Mouse (Mus musculus) heart, postnatal 36 days (tissue): ENCODE measurements around the gene Dock10. TPM values are rescaled to one million over a fixed set of nuclear protein-coding genes. Genes with fewer than 3 reads are reported as not detected.

ENCODE experiments used
- DNase-seq, 2 experiments: peaks; one replicate each; pipeline ENCODE4 v3.0.0; 2021 to 2022
- intact Hi-C: fragments of 180-260 bp; cut with DNase I; formaldehyde crosslinking; loops from one replicate; pipeline ENCODE4 v1.15.1; 2025
- total RNA-seq, 2 experiments: library from RNA; stranded (reverse); gene quantifications; 2 replicates each; pipeline ENCODE4 v1.2.3; 2021

Gene Dock10
- total RNA-seq, 2 experiments from 2014 or later: 5.1 to 5.3 TPM

GRCm38 (mm10) chr1:80661506-80662402, 96.6 kb downstream of the Dock10 start:
- intact Hi-C loops: no loop called here
- DNase-seq: no peak

- no peak for DNase-seq
- intact Hi-C loops: no loop called here
Measured at GRCm38 (mm10) chr1:80659465-80660245, 98.7 kb downstream of the Dock10 start.

GRCm38 (mm10) chr1:80656389-80656788, 101.9 kb downstream of the Dock10 start:
- intact Hi-C loops: no loop called here
- no peak for DNase-seq

DNA sequence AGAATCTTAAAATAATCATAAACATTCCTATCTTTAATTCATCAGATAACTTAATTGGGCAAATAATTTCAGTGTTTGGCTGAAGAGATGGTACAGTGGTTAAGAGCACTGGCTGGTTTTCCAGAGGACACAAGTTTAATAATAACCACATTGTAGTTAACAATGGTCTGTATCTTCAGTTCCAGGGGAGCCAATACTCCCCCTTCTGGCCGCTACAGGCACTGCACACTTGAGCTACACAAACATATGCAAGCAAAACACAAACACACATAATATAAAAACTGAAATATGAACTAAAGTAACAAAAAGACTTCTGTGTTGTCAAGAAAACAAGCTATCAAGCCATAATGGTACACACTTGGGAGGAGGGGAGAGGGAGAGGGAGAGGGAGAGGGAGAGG, 102.5 kb downstream of the Dock10 start:
- intact Hi-C loops: no loop called here
- no peak for DNase-seq

- DNase-seq: no peak
- intact Hi-C loops: no loop called here
Measured at GRCm38 (mm10) chr1:80655195-80655594, 103.1 kb downstream of the Dock10 start.

DNA sequence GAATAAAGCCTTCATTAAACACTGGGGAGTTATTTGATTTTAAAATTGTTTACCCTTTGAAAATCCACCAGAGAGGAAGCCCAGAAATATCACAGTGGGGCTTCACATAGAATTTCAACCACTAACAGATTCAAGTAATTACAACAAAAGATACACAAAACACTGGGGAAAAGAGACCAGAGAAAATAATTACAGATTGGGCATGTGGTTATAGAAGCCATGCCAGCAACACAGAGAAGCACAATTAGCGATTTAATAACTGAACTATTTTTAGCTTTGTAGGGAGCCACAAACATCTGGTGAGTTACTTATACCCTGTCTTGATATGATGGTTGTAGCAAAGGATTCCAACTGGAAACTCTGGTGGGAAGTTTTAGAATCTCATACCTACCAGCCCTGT, 104.2 kb downstream of the Dock10 start:
- DNase-seq: no peak
- intact Hi-C loops: loop anchor here (5.0 kb wide), 1 partner anchor 48 kb away; no protein-coding TSS in a partner anchor

- intact Hi-C loops: loop anchor here (5.0 kb wide), 1 partner anchor 49 kb away; no protein-coding TSS in a partner anchor
- DNase-seq: no peak
Measured at GRCm38 (mm10) chr1:80652803-80653202, 105.5 kb downstream of the Dock10 start.

- intact Hi-C loops: loop anchor here (5.0 kb wide), 1 partner anchor 50 kb away; no protein-coding TSS in a partner anchor
- DNase-seq: no peak
Measured at GRCm38 (mm10) chr1:80652083-80652482, 106.2 kb downstream of the Dock10 start.

DNA sequence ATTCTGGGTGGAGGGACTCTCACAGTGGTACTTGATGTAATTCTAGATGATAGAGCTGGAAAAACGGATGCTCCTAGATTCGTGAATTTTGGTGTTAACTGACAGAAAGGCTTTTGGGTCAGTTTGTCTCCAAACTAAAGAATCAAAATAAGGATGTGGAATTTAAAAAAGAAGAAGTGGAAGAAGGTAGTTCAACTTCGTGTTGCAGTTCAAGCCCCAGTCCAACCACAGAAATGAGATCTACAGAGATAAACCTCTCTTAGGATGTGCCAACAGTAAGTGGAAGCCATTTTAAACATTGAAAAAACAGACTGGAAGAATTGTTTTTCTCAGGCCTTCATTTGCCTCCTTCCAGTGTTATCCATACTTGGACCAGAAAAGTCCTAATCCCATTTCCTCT, 111.7 kb downstream of the Dock10 start:
- intact Hi-C loops: no loop called here
- no peak for DNase-seq

GRCm38 (mm10) chr1:80643866-80644451, 114.4 kb downstream of the Dock10 start:
- no peak for DNase-seq

GRCm38 (mm10) chr1:80641832-80642231, 116.5 kb downstream of the Dock10 start:
- no peak for DNase-seq

More at GRCm38 (mm10) chr1:80643866-80644451, 114.4 kb downstream of the Dock10 start:
- intact Hi-C loops: no loop called here

DNA sequence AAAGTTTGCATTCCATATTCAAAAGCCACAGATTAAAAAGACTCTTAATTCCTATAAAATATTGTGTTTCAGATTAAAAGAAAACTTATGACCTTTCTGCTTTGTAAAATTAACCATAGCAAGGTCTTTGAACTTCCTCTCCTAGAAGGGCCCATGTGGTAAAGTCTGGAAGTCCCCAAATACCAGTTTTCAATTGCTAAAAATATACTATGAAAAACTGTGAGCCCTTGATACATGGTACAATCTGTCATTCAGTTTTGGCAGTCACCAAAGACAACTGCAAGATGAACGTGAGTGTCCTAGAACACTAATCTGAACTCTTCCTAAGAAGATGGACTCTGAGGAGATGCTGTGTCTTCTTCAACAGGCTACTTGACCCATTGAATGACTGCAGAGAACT, 117.0 kb downstream of the Dock10 start:
- intact Hi-C loops: no loop called here
- no peak for DNase-seq

More at GRCm38 (mm10) chr1:80641832-80642231, 116.5 kb downstream of the Dock10 start:
- intact Hi-C loops: no loop called here

DNA sequence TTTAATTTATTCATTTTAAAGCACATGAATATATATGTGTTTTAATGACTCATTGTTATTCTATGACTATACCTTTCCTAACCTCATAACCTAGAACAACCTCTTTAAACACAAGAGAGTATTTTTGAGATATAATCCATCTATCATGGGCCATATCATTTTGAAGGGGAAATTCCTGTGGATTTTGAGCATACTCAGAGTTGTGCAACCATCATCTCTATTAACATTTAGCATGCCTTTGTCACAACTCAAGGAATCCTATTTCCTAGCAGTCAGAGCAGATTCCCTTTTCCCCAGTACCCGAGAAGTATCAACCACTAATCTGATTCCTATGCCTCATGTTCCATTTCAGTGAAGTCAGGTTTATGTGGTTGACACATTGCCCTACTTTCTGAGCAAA, 118.8 kb downstream of the Dock10 start:
- no peak for DNase-seq
- intact Hi-C loops: no loop called here

DNA sequence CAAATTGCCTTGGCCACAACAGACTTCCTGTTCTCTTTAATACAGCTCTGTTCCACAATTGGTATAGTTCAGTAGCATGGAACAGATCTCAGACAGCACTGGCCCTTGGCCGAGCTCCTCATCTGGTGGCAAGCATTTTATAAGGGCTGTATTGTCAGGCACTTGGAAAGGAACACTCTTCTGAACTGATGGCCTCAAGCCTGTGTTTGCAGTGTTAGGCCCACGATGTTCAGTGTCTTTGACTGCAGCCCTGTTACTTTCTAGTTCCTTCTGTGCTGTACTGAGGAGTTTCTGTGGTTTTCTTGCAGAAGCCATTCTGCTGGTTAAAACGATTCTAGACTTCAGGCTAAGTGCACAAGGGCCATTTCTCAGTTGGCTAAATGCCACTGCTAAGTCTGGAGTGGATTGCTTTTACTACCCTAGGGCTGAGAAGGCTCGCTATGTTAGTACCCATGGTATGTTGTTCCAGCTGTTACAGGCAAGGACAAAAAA, 121.1 kb downstream of the Dock10 start:
- peak; percentile 36 to 37 for DNase-seq
- intact Hi-C loops: no loop called here

GRCm38 (mm10) chr1:80635825-80636224, 122.5 kb downstream of the Dock10 start:
- DNase-seq: no peak
- intact Hi-C loops: no loop called here

DNA sequence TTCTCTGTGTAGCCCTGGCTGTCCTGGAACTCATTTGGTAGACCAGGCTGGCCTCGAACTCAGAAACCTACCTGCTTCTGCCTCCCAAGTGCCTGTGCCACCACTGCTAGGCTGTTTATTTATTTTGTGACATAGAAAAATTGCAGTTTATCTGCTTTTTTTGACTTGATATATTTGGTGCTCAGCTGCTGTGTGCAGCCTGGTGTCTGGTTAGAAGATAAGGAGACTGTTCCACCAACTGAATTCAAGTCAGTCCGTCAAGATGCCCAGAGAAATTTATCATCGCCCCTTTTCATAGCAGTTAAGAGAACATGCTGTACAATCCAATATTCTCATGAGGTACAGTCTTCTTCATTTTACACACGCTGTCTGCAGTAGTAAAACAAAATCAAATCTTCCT, 124.8 kb downstream of the Dock10 start:
- intact Hi-C loops: no loop called here
- DNase-seq: no peak

- intact Hi-C loops: no loop called here
Measured at GRCm38 (mm10) chr1:80630179-80631149, 127.9 kb downstream of the Dock10 start.

DNA sequence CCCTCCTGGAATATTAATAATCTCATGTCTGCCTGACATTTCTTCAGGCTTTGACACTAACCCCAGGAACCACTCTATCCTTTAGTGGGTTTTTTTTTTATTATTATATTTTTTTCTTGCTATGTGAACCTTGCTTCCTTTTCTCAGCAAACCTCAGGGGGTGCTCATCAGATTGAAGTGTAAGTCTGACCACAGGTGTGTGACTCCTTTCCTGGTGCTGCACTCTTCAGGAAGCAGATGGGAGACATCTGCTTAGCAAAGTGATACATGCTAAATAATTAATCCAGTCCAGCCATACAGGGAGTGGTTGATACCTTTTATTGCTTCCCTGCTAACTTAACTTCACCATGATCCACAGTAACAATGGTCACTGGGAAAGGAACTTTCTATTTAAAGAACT, 130.3 kb downstream of the Dock10 start:
- no peak for DNase-seq
- intact Hi-C loops: no loop called here

More at GRCm38 (mm10) chr1:80630179-80631149, 127.9 kb downstream of the Dock10 start:
- DNase-seq: no peak

DNA sequence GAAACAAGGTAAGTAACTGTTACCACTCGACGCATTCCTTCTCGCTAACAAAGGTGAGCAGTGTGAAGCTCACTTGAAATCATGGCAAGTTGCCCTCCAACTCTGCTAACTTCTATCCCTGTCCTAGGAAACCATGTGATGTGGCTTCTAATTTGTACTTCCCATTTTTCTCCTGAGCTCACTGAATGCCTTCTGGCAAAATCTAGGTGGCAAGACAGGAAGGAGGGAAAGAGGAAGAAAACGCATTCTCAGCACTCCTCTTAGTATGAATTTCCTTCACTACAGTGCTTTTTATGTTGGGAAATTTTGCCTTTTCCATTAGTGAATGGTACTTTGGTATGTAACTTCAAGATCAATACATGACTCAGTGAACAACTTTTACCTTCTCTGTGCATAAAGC, 131.5 kb downstream of the Dock10 start:
- intact Hi-C loops: no loop called here
- DNase-seq: no peak

DNA sequence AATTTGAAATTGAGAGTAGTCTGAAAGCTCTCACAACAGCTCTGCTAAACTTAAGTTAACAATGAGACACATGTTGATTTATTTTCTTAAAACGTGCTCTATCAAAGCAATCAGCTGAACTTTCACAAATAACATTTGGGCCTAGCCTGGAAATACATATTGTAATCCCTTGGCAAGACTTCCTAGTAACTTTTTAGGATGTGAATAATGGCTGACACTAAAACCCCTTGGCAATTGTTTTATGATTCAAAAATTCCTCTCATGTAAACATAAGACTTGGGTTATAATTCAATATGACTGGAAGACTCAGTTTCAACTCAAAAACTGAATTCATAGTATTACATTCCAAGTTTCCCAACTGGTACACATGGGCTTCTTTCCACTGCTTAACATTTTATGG, 133.0 kb downstream of the Dock10 start:
- no peak for DNase-seq
- intact Hi-C loops: no loop called here
